Mouse (Mus musculus) kidney, adult 2 months (tissue): ENCODE measurements around the gene Lad1.

Experiments
- CTCF ChIP-seq: fragments of 200-500 bp; conservative IDR thresholded peaks from 2 replicates; pipeline ENCODE4 v1.5.1; 2011; ENCODE audit warnings: low read depth, mild to moderate bottlenecking, control low read depth, low read length, moderate library complexity, mixed read lengths; ENCODE audit not compliant: insufficient read depth, insufficient read length
- POLR2A ChIP-seq: fragments of 200-500 bp; IDR thresholded peaks from one replicate; pipeline ENCODE4 v1.6.1; 2011; ENCODE audit warnings: low read depth, low read length, control low read depth

- no peak for TF ChIP-seq CTCF
- TF ChIP-seq POLR2A, result no peak
Observed at GRCm38 (mm10) chr1:135814531-135814930, 3.9 kb upstream of the Lad1 start.
